In genomic region chr6:148315106-148315505, GRCm38 (mm10) we compare ENCODE assay signal across 18 mouse cellular contexts.
"Had no signal": no experiment of that assay in that cellular context is flagged by ENCODE, and none has a peak within 500 bp of the region (broad histone marks: within the 10 kb centered on the region; RNA-seq: fewer than 3 reads in every experiment).

No protein-coding gene starts in this region.

- H3K36me3 ChIP-seq: midbrain, embryonic 10.5 days; midbrain, embryonic 12.5 days; neural tube, embryonic 13.5 days; neural tube, embryonic 15.5 days; stomach, embryonic 15.5 days had no signal

- H3K27ac ChIP-seq: midbrain, embryonic 10.5 days; midbrain, embryonic 12.5 days; neural tube, embryonic 13.5 days; neural tube, embryonic 15.5 days; stomach, embryonic 15.5 days; stomach, postnatal 0 days had no signal

- H3K4me3 ChIP-seq: midbrain, embryonic 10.5 days; midbrain, embryonic 12.5 days; myocyte; neural tube, embryonic 13.5 days; neural tube, embryonic 15.5 days; stomach, embryonic 15.5 days had no signal

- H3K4me1 ChIP-seq: neural tube, embryonic 13.5 days; neural tube, embryonic 15.5 days; stomach, embryonic 15.5 days had no signal

- H3K9ac ChIP-seq: lung, embryonic 14.5 days; midbrain, embryonic 12.5 days; neural tube, embryonic 13.5 days; neural tube, embryonic 15.5 days; stomach, embryonic 15.5 days had no signal

- DNase-seq: lung, adult 18-20 months; lung, embryonic 14.5 days; lung, postnatal 10 days; lung, postnatal 4 days; midbrain, embryonic 14.5 days; retina, postnatal 1 day; right cerebral cortex, adult 18-20 months; right cerebral cortex, postnatal 25 days; thymus, adult 2 months; thymus, postnatal 25 days; thymus, postnatal 4 days had no signal

- H3K27me3 ChIP-seq: midbrain, embryonic 12.5 days; neural tube, embryonic 13.5 days; neural tube, embryonic 15.5 days; stomach, embryonic 15.5 days had no signal
